23 mouse cellular contexts compared by ENCODE assay signal in the genomic region with DNA sequence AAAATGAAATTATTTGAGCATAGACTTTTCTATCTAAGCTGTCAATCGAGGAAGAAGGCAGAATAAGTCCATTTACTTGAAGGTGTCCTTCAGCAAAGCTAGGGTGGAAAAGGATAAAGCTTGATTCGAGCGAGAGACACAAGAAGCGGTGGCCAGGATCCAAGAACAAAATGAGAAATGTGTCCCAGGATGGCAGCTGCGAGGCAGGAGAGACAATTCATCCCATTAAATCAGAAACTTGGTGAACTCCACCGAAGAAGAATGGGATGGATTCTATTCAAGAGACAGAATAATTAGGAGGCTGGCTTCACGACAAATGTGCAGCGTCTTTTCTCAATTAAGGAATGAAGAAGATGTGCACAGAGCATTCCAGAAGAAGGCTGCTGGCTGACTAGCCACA. TPM values are rescaled to one million over a fixed set of nuclear protein-coding genes. Genes with fewer than 3 reads are reported as not detected.
DNase-seq lines count a peak whose midpoint lies in the region; ATAC-seq and TF ChIP-seq lines count a peak whose summit lies in the region.
"Had no signal": no experiment of that assay in that cellular context is flagged by ENCODE, and none has a peak within 500 bp of the region (broad histone marks: within the 10 kb centered on the region; RNA-seq: fewer than 3 reads in every experiment).

No protein-coding gene starts in this region.

- H3K27me3 ChIP-seq in kidney, adult 2 months (replicated peaks; ENCODE audit: control insufficient read depth, insufficient read depth, low read length): no peaks in the 10 kb centered on the region
- H3K27me3 ChIP-seq: hindbrain, embryonic 13.5 days had no signal

- H3K4me3 ChIP-seq in kidney, adult 2 months (ENCODE audit: insufficient read depth, low read depth, low read length): no peak overlapping the region
- H3K4me3 ChIP-seq: erythroblast, embryonic 14.5 days; heart, embryonic 10.5 days; hindbrain, embryonic 13.5 days had no signal

- ATAC-seq in frontal cortex, adult (ENCODE audit: low TSS enrichment): 0 out of 2 replicates have a peak, but pooled peaks have one; percentile 9

- H3K36me3 ChIP-seq in kidney, adult 2 months (ENCODE audit: control insufficient read depth, insufficient read depth, low read length): no peaks in the 10 kb centered on the region
- H3K36me3 ChIP-seq: hindbrain, embryonic 13.5 days had no signal

- TF ChIP-seq CTCF in kidney, adult 2 months (conservative IDR thresholded peaks at IDR 0.05; ENCODE audit: insufficient read depth, insufficient read length, low read depth, low read length): no peak

- no peak overlapping the region for H3K27ac ChIP-seq in kidney, adult 2 months (ENCODE audit: insufficient read depth, low read depth, low read length)
- H3K27ac ChIP-seq: heart, embryonic 10.5 days; hindbrain, embryonic 13.5 days; liver, embryonic 14.5 days; macrophage had no signal

- peak; percentile 48 to 51 for DNase-seq in cerebellum, postnatal 10 days
- no peak for DNase-seq in cerebellum, postnatal 4 days (ENCODE audit: low spot score in 2 of 2)
- DNase-seq in frontal cortex, postnatal 14 days (ENCODE audit: low spot score in 2 of 2): no peak
- peak; percentile 24 for DNase-seq in kidney, adult 2 months
- no peak for DNase-seq in kidney, adult 18-20 months
- peak; percentile 89 for DNase-seq in Muller cell, postnatal 12 days (ENCODE audit: inconsistent ontology term)
- no peak for DNase-seq in left cerebral cortex, postnatal 10 days (ENCODE audit: extremely low spot score in 1 of 2, low spot score in 2 of 2)
- DNase-seq: adrenal gland, postnatal 14 days; cerebellum, adult 8-10 months; gastrocnemius, postnatal 10 days; heart, postnatal 4 days; kidney, adult 11 months; kidney, postnatal 36 days; liver; lung, adult 2 months; lung, postnatal 10 days; thymus, postnatal 4 days had no signal

- 65% methylated on average over 8 of the region's 8 CpGs for whole genome bisulfite sequencing in kidney, adult 2 months

- TF ChIP-seq POLR2A in kidney, adult 2 months (IDR thresholded peaks at IDR 0.05; ENCODE audit: low read depth, low read length): no peak

- intact Hi-C loops in left cerebral cortex, postnatal 10 days (cut with DNase I): no loop called here

- no peaks in the 10 kb centered on the region for H3K4me1 ChIP-seq in kidney, adult 2 months (ENCODE audit: control insufficient read depth, insufficient read depth, low read length)

RNA-seq across cellular contexts. Expression of gene Fryl, which starts 14.5 kb away (rescaled TPM):
- 29.9 and 33.4 TPM in 2 replicates for polyA plus RNA-seq in kidney, adult 2 months (2012; rRNA removed)
- total RNA-seq in left cerebral cortex, postnatal 10 days (2021): 10 to 100 TPM; 52.1 to 54.5 TPM

RNA-seq across cellular contexts. Expression of gene Ociad1, which starts 50.6 kb away (rescaled TPM):
- 65.6 and 75.6 TPM in 2 replicates for polyA plus RNA-seq in kidney, adult 2 months (2012; rRNA removed)
- total RNA-seq in left cerebral cortex, postnatal 10 days (2021): 100 to 1,000 TPM; 356 to 358 TPM

Comparison
In these comparisons a context has a peak if more than half of its experiments do, and no peak if none do; other contexts are left out.
1. DNase-seq: peak in cerebellum, postnatal 10 days (2 of 2), kidney, adult 2 months (single experiment) and Muller cell, postnatal 12 days (single experiment); none in cerebellum, postnatal 4 days (0 of 2), frontal cortex, postnatal 14 days (0 of 2), kidney, adult 18-20 months (single experiment) and left cerebral cortex, postnatal 10 days (0 of 2).